8 mouse cellular contexts compared by ENCODE assay signal in the genomic region with DNA sequence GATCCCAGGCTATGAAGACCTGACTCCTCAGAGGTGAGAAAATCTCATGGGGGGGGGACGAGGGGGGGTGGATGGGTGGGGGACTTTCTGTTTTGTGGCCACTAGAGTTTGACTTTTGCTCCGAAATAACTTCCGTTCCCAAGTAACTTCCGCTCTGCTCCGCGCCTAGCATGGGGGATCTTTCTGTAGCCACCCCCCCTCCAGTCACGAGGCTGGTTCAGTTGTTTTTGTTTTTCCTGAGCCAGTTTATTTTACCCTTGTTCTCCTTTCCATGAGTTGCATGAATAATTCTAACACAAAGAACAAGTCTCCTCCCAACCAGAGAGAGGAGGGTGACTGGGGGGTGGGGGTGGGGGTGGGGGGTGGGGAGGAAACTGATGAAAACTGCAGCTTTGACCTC.
A peak's percentile ranks its signal among the peaks of the same experiment; 100 is the strongest.
DNase-seq lines count a peak whose midpoint lies in the region; ATAC-seq lines count a peak whose summit lies in the region.
"Had no signal": no experiment of that assay in that cellular context is flagged by ENCODE, and none has a peak within 500 bp of the region (broad histone marks: within the 10 kb centered on the region; RNA-seq: fewer than 3 reads in every experiment).

No protein-coding gene starts in this region.

- peak overlapping the region; percentile 39 for H3K4me2 ChIP-seq in embryonic facial prominence, embryonic 12.5 days (replicated peaks)

- 8% methylated on average over 7 of the region's 7 CpGs for WGBS in embryonic facial prominence, embryonic 12.5 days

- H3K27me3 ChIP-seq in embryonic facial prominence, embryonic 12.5 days: no peaks in the 10 kb centered on the region
- H3K27me3 ChIP-seq: megakaryocyte, embryonic 14.5 days had no signal

- peaks cover 26% of the 10 kb centered on the region for H3K4me1 ChIP-seq in embryonic facial prominence, embryonic 12.5 days
- H3K4me1 ChIP-seq: megakaryocyte, embryonic 14.5 days had no signal

- H3K4me3 ChIP-seq in embryonic facial prominence, embryonic 12.5 days: peak overlapping the region; percentile 2; the same call in 1 of the 2 replicates
- H3K4me3 ChIP-seq: megakaryocyte, embryonic 14.5 days had no signal

- H3K9ac ChIP-seq in embryonic facial prominence, embryonic 12.5 days: no peak overlapping the region

- H3K27ac ChIP-seq in embryonic facial prominence, embryonic 12.5 days: peak overlapping the region; percentile 59

- no peaks in the 10 kb centered on the region for H3K36me3 ChIP-seq in embryonic facial prominence, embryonic 12.5 days

- no peaks in the 10 kb centered on the region for H3K9me3 ChIP-seq in embryonic facial prominence, embryonic 12.5 days

- no peak for ATAC-seq in embryonic facial prominence, embryonic 12.5 days (ENCODE audit: insufficient number of reproducible peaks, insufficient read depth, low FRiP score, low TSS enrichment)

- DNase-seq in T-cell, adult 2 months (ENCODE audit: low spot score): peak; percentile 68
- peak; percentile 27 for DNase-seq in kidney, adult 9 months
- DNase-seq in lung, postnatal 4 days: peak; percentile 24 to 27
- DNase-seq in thymus, adult 18-20 months: peak; percentile 28 to 54
- no peak for DNase-seq in ovary, postnatal 10 days (ENCODE audit: low spot score)
- no peak for DNase-seq in urinary bladder, postnatal 36 days (ENCODE audit: low spot score in 2 of 2)

Comparison
In these comparisons a context has a peak if more than half of its experiments do, and no peak if none do; other contexts are left out.
1. DNase-seq: peak in T-cell, adult 2 months (single experiment), kidney, adult 9 months (single experiment), lung, postnatal 4 days (2 of 2) and thymus, adult 18-20 months (2 of 2); none in ovary, postnatal 10 days (single experiment) and urinary bladder, postnatal 36 days (0 of 2).